Mouse (Mus musculus): ENCODE data around the gene Nck2. TPM values are rescaled to one million over a fixed set of nuclear protein-coding genes. Genes with fewer than 3 reads are reported as not detected.
A peak's percentile ranks its signal among the peaks of the same experiment; 100 is the strongest.

The Nck2 gene
- polyA plus RNA-seq, 1 experiment from 2014 or later = 60.2 TPM

DNA sequence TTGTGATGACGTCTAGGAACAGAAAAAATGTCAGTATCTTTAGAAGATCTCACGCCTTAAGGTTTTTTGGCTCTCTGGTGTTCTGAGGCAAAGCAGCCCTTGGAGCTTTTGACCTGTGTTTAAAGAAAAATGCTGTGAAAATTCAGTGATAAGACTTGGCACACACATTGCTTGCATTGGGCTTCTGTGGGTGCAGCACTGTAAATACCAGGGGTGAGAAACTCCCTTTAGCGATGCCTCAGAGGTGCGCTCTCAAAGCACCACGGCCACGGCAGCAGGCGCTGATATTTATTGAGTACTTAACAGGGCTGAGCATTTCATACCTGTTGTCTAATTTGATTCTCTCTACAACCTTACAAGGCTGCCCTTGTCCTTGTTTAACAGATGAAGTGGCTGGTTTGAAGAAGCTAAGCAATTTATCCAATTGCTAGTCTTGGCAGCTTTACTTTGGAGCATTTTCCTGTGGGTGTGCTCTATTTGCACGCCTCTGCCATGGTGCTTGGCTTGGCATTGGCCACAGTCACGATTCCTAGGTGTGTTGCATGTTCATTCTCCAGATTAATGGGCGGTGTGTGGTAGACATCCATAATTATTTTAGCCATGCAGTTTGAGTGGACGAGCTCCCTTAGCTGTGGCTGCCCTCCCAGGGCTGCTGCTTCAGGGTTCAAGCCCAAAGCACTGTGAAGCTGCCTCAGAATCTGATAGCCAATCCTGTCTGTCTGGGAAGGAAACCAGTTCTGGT lies 19.7 kb downstream of the Nck2 start:
- Histone ChIP-seq H3K9me3 (no peaks in the 10 kb centered on the region), H3K4me3 (no peak overlapping the region), H3K4me2 (replicated peaks) (no peak overlapping the region), H3K27me3 (no peaks in the 10 kb centered on the region), H3K36me3 (no peaks in the 10 kb centered on the region), H3K9ac (replicated peaks) (no peak overlapping the region), H3K27ac (replicated peaks) (no peak overlapping the region), H3K4me1 (peaks cover 60% of the 10 kb centered on the region)
- WGBS = 75% methylated on average over 11 of the region's 11 CpGs
- no peak for ATAC-seq (replicated peaks)

DNA sequence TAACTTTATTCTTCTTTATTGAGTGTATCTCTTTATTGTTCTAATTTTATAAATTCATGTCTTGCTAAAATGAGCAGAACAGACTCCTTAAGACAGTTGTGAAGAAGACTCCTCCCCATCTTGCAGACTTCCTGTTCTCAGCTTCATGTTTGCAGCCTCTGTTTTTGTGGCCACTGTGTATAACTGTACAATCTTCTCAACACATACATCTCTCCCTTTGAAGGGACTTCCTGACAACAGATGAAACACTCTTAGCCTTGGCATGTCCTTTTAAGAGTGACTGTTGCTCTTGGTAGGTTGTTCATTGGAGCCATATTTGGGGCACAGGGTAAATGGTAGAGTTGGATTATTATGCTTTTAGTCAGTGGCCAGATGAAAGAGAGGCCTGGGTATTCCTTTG lies 20.6 kb downstream of the Nck2 start:
- no peaks in the 10 kb centered on the region for H3K36me3 ChIP-seq
- no peak for ATAC-seq (replicated peaks)

DNA sequence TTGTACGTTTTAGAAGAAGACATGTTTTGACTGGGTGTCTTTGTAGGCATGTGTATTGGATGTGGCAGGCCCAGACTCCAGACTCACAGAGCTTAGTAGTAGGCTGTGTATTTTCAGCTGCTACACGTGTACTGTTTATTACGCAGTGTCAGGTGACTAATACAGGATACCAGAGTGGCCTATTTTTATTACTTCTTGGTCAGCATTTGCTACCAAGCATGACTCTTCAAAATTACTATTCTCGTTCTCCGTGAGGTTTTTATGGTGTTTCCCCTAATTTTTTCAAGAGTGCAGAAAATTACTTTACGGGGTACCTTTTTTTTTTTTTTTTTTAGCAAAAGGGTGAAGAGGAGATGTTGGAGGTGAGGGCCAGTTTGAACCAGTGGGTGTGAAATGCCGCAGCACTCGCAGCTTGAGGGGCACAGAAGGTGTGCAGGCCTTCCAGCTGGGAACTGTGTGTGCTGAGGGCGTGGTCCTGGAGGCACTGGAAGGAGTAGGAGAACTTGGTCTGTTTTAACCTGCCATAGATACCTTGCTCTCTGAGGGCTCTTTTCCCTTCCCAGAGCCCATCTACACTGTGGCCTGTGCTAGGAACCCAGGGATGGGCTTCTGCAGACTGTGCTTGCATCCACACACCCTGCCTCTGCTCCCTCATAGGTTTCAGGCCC lies 21.7 kb downstream of the Nck2 start:
- Histone ChIP-seq H3K4me3 (no peak overlapping the region), H3K27me3 (no peaks in the 10 kb centered on the region), H3K36me3 (no peaks in the 10 kb centered on the region), H3K4me2 (replicated peaks) (no peak overlapping the region), H3K4me1 (peaks cover 52% of the 10 kb centered on the region), H3K9ac (replicated peaks) (no peak overlapping the region), H3K9me3 (no peaks in the 10 kb centered on the region), H3K27ac (replicated peaks) (no peak overlapping the region)
- no peak for ATAC-seq (replicated peaks)
- 88% methylated on average over 9 of the region's 9 CpGs for WGBS

More for the DNA sequence above, 20.6 kb downstream of the Nck2 start:
- Histone ChIP-seq H3K4me2 (replicated peaks) (no peak overlapping the region), H3K4me3 (no peak overlapping the region), H3K27ac (replicated peaks) (no peak overlapping the region), H3K27me3 (no peaks in the 10 kb centered on the region), H3K9ac (replicated peaks) (no peak overlapping the region), H3K4me1 (peaks cover 54% of the 10 kb centered on the region), H3K9me3 (no peaks in the 10 kb centered on the region)

DNA sequence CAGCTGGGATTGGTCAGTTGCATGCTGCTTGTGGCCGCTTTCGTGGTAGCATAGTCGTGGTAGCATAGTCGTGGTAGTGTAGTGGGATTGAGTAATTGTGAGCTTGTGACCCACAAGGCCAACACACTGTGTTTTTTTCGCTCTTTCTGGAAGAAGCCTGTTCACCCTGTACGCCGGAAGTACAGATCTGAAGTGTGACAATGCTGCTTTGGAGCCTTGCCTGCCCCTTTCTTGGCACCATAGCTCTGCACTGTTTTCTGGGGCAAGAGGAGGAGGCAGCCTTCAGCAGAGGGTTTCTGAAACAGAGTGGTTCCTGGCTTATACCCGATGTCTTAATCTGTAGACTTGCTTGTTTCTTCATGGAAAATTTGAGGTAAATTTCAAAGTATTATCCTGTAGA lies 23.3 kb downstream of the Nck2 start:
- ATAC-seq (replicated peaks) = no peak
- WGBS = 86% methylated on average over 8 of the region's 8 CpGs

DNA sequence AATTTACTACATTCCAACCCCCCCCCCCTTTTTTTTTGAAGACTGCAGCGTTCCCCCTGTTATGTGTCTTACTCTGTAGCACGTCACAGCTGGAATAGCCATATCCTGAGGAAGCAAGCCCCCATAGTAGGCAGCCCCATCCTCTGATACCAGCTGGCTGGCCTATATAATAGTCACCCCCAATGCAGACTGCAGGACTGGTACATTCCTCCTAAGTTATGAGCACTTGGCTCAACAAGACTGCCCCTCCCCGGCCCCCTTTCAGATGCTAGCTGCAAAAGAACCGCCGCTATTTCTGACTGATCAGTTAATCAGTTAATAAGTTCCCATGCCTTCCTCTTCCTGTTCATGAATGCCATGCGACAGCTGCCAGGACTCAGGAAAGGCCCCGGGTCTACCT lies 23.8 kb downstream of the Nck2 start:
- Histone ChIP-seq H3K36me3 (no peaks in the 10 kb centered on the region), H3K9me3 (no peaks in the 10 kb centered on the region), H3K27me3 (no peaks in the 10 kb centered on the region), H3K9ac (replicated peaks) (no peak overlapping the region), H3K4me1 (peaks cover 52% of the 10 kb centered on the region), H3K4me2 (replicated peaks) (no peak overlapping the region), H3K27ac (replicated peaks) (no peak overlapping the region), H3K4me3 (no peak overlapping the region)
- WGBS = 88% methylated on average over 7 of the region's 7 CpGs
- no peak for ATAC-seq (replicated peaks)

More for the DNA sequence above, 23.3 kb downstream of the Nck2 start:
- Histone ChIP-seq H3K27me3 (no peaks in the 10 kb centered on the region), H3K36me3 (no peaks in the 10 kb centered on the region), H3K4me3 (no peak overlapping the region), H3K9ac (replicated peaks) (no peak overlapping the region), H3K9me3 (no peaks in the 10 kb centered on the region), H3K27ac (replicated peaks) (no peak overlapping the region), H3K4me1 (peaks cover 52% of the 10 kb centered on the region), H3K4me2 (replicated peaks) (no peak overlapping the region)

DNA sequence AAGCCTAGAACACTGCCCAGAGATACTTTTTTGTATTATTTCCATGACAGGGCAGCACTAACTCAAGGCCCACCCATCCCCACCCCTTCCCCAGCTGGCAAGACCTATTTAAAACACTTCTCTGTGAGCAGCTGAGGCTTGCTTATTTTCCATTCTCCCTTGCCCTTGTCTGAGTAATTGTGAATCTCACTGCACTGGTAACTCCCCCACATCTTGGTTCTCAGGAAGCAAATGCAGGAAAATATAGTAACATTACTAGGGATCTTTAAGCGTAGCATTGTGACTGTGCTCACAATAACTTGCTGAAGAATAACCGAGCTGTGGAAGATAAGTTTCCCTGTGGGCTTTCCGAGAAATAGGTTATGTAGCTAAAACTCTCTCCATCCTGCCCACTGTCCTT lies 24.6 kb downstream of the Nck2 start:
- H3K4me2 ChIP-seq (replicated peaks) = no peak overlapping the region
- no peaks in the 10 kb centered on the region for H3K36me3 ChIP-seq
- WGBS = 90% methylated on average over 3 of the region's 3 CpGs
- ATAC-seq (replicated peaks) = no peak
- no peak overlapping the region for H3K27ac ChIP-seq (replicated peaks)
- H3K4me1 ChIP-seq = peaks cover 53% of the 10 kb centered on the region
- no peak overlapping the region for H3K4me3 ChIP-seq
- H3K9ac ChIP-seq (replicated peaks) = no peak overlapping the region
- H3K27me3 ChIP-seq = no peaks in the 10 kb centered on the region
- no peaks in the 10 kb centered on the region for H3K9me3 ChIP-seq

DNA sequence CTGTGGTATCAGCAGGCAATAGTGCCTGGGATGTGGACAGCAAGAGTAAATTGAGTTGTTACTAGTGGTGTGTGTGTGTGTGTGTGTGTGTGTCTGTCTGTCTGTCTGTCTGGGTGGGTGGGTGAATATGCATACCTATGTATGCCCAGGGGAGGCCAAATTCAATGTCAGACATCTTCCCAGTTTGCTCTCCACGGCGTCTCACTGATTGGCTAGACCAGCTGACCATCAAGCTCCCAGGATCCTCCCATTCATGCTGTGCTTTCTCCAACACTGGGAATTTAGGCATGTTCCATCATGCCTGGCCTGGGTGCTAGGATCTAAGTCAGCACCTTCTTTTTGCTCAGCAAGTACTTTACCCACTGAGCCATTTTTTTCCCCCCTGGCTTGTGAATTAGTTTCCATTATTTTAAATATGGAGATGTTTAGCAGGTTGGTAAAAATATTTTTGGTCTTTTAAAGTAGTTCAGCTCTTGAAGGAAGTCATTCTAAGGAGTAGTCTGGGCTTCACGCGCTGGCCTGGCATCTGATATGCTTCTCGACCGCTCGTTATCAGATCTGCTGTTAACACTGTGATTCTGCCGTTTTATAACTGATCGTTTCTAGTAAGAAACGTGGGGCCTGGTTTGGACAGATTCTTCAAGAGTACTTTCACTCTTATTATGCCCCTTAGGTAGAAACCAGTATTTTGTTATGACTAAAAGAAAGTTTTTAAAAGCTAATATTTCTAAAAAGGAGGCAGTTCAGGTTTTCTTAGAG lies 26.2 kb downstream of the Nck2 start:
- no peak for ATAC-seq (replicated peaks)
- Histone ChIP-seq H3K36me3 (no peaks in the 10 kb centered on the region), H3K9ac (replicated peaks) (no peak overlapping the region), H3K4me3 (no peak overlapping the region), H3K4me1 (peaks cover 52% of the 10 kb centered on the region), H3K9me3 (no peaks in the 10 kb centered on the region), H3K27me3 (no peaks in the 10 kb centered on the region), H3K27ac (replicated peaks) (no peak overlapping the region), H3K4me2 (replicated peaks) (no peak overlapping the region)
- WGBS = 78% methylated on average over 10 of the region's 10 CpGs

DNA sequence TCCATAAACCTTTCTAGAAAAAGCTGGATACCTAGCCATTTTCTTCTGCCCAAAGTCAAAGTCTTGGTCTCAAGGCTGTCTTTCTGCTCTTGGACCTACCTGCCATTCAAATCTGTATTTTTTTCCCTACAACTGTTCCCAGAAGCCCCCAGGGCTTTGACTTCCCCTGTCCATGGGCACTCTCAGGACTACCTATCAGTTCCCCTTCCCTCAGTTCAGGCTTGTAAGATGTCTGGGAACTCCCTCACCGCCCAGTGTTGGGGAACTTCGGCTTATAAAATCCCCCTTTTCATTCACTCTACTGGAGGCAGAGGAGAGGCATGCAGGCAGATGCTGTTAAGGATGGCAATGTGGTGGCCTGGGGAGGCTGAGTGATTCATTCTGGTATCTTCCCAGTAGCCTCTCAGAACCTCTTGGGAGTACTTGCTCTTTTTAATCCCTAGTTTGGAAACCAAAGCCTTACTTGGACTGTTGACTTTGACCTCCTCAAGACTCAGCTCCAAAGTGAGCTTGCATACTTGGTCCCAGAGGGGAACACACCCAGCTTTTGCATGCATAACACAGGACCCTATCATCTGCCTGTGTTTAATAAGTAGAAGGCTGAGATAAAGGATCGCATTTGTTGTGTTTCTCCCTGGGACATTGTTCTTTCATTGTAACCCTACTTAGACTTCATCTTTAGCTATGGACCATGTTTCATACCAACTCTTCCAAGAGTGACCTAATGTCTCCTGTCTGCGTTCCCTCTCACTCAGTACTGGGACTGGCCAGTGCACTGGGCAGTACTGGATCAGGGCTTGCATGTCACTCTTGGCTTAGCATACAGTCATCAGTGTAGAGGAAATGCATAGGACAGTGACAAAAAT lies 27.0 kb downstream of the Nck2 start:
- Histone ChIP-seq H3K9me3 (no peaks in the 10 kb centered on the region), H3K4me2 (replicated peaks) (no peak overlapping the region), H3K4me1 (peaks cover 49% of the 10 kb centered on the region), H3K4me3 (no peak overlapping the region), H3K36me3 (no peaks in the 10 kb centered on the region), H3K27me3 (no peaks in the 10 kb centered on the region), H3K9ac (replicated peaks) (no peak overlapping the region), H3K27ac (replicated peaks) (no peak overlapping the region)
- ATAC-seq (replicated peaks) = no peak
- WGBS = 87% methylated on average over 4 of the region's 4 CpGs

DNA sequence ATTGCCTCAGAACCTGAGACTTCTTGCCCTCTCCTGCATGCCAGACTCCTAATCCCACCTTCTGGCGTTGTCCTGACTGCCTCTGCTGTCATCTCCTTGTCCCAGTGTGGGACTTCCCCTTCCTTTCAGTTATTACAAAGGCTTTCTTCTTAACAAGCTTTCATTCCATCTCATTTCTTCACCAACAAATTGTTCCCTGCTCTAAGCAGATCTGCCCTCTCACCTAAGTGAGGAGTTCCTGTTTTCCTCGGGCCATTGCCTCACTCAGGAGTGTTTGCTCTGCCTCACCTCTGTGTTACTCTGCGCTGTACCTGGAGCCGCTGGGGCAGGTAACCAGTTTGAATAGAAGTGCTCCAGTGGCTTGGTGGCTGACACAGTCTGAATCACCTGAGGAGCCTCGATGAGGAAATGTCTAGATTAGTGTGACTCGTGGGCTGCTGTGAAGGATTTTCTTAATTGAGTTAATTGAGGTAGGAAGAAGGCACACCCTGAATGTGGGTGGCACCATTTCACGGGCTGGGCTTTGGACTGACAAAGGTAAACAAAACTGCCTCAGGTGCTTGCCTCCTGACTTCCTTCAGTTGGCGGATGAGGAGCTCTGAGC lies 27.8 kb downstream of the Nck2 start:
- H3K27ac ChIP-seq (replicated peaks) = no peak overlapping the region
- H3K27me3 ChIP-seq = no peaks in the 10 kb centered on the region
- no peak overlapping the region for H3K9ac ChIP-seq (replicated peaks)
- H3K36me3 ChIP-seq = no peaks in the 10 kb centered on the region
- no peaks in the 10 kb centered on the region for H3K9me3 ChIP-seq
- H3K4me3 ChIP-seq = no peak overlapping the region
- 67% methylated on average over 8 of the region's 8 CpGs for WGBS
- no peak overlapping the region for H3K4me2 ChIP-seq (replicated peaks)
- ATAC-seq (replicated peaks) = no peak
- H3K4me1 ChIP-seq = peaks cover 46% of the 10 kb centered on the region

DNA sequence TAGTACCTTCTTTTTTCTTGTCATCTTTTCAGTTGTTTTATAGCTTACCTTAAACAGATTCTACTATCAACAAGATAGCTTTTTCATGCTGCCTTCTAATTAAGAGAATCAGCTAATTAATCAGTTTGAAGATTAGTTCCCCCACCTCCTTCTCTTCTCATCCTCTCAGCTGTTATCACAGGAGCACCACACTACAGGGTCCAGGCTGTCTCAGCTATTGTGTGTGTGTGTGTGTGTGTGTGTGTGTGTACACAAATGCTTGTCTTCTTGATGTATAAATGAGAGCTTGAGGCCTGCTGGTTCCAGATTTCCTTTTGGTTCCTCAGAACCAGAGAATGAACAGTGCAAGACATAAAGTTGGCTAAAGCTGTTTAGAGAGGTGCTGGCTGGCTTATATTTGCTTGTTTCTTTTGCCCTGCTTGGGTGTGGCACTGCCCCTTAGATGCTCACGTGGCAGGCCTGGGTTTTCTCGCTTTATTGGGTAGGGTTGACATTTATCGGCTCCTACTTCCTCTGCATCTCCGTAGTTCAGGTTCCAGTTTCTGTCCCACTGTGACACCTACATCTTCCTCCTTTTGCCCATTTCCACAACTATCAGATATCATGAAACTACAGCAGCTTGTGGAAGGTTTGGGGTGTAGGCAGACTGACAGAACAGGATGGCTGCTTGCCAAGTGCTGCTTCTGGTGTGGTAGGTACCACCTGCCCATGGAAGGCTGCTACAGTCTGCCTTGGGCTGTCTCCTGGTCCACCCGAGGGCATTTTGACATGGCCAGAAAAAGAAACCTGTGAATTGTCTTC lies 29.6 kb downstream of the Nck2 start:
- no peaks in the 10 kb centered on the region for H3K36me3 ChIP-seq
- H3K4me2 ChIP-seq (replicated peaks) = no peak overlapping the region
- H3K4me3 ChIP-seq = no peak overlapping the region
- ATAC-seq (replicated peaks) = 0 out of 2 replicates have a peak, but pooled peaks have one; percentile 34
- H3K27me3 ChIP-seq = no peaks in the 10 kb centered on the region
- H3K27ac ChIP-seq (replicated peaks) = peak overlapping the region; percentile 38
- H3K9me3 ChIP-seq = no peaks in the 10 kb centered on the region
- 80% methylated on average over 5 of the region's 5 CpGs for WGBS
- peaks cover 29% of the 10 kb centered on the region for H3K4me1 ChIP-seq
- no peak overlapping the region for H3K9ac ChIP-seq (replicated peaks)
